Mouse (Mus musculus) frontal cortex, adult 2 months (tissue): ENCODE measurements around the gene Spns3. TPM values are rescaled to one million over a fixed set of nuclear protein-coding genes. Genes with fewer than 3 reads are reported as not detected.

Experiments used
- DNase-seq, 2 experiments: peaks; one replicate each; pipeline ENCODE4 v3.0.0; 2022; ENCODE audit warnings: low spot score in 1 of 2; ENCODE audit errors: extremely low spot score in 1 of 2
- polyA plus RNA-seq: library from polyadenylated mRNA; depleted of rRNA; stranded (reverse); fragments of >200 nt; gene quantifications from 2 replicates; pipeline ENCODE4 v1.2.3, GENCODE M21; 2012

Spns3 gene
- polyA plus RNA-seq, 1 experiment: 0.54 TPM

GRCm38 (mm10) chr11:72521598-72522541 lies 28.4 kb downstream of the Spns3 start:
- no peak for DNase-seq

GRCm38 (mm10) chr11:72519895-72520294 lies 30.4 kb downstream of the Spns3 start:
- no peak for DNase-seq

- DNase-seq: no peak
Observed at GRCm38 (mm10) chr11:72519189-72519588, 31.1 kb downstream of the Spns3 start.

DNA sequence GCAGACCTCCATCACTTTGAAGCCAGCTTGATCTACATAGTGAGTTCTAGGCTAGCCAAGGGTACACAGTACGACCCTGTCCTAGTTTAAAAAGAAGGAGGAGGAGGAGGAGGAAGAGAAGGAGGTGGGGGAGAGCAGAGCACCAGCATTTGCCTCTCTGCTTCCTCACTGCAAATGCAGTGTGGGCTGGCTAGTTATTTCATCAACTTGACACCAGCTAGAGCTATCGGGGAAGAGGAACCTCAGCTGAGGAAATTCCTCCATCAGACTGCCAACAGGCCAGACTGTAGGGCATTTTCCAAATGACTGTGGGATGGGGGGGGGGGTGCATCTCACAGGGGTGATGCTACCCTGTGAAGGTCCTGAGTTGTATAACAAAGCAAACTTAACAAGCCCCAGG lies 31.9 kb downstream of the Spns3 start:
- no peak for DNase-seq

DNA sequence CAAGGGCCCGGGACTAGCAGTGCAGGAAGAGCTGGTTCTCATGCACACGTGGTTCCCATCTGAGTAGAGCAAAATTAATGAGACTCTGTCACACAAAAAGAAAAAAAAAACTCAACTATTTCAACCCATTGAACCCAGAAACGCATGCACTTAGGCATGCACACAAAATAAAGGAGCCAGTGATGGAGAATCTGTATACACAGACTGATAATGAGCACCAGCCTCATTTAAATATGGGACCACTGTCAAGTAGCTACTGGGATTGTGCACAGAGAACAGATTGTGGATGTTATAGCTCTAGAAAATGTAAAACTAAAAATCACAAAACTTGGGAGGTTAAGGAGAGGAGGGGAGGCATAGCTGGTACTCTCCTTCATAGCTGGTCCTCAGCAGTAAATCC lies 35.3 kb downstream of the Spns3 start:
- no peak for DNase-seq

DNA sequence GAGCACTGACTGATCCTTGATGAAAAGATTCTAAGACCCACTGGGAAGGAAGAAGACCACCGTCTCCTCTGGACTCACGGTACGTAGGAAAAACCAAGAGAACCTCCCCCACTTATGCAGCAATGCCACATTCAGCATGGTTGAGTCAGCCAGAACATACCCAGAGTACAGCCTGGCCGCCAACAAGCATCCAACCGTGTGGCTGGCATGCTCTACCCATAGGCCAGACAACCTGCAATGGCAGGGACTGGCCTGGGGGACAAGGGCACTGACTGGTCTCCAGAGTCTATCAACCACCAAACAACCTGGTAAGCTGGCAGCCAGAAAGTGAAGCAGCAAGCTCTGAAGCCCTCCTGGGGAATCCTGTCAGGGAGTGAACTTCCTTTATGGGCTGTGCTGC lies 41.7 kb downstream of the Spns3 start:
- no peak for DNase-seq

DNA sequence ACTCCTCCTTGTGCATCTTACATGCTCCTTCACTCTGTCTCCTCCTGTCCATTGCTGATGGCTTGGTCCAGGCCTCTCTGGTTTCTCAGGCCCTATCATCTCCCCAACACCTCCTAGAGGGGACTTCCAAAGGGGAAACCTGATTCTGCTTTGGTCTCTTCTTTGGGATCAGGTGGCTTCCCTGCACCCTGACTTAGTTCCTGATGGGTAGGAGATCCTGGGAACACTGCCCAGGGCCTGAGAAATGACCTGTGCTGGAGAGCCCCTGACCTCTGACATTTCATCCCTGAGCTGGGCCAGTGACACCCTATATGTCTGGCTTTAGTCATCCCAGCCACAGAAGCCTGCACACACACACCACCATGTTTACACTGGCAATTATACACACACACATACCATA lies 42.7 kb downstream of the Spns3 start:
- DNase-seq: no peak

DNA sequence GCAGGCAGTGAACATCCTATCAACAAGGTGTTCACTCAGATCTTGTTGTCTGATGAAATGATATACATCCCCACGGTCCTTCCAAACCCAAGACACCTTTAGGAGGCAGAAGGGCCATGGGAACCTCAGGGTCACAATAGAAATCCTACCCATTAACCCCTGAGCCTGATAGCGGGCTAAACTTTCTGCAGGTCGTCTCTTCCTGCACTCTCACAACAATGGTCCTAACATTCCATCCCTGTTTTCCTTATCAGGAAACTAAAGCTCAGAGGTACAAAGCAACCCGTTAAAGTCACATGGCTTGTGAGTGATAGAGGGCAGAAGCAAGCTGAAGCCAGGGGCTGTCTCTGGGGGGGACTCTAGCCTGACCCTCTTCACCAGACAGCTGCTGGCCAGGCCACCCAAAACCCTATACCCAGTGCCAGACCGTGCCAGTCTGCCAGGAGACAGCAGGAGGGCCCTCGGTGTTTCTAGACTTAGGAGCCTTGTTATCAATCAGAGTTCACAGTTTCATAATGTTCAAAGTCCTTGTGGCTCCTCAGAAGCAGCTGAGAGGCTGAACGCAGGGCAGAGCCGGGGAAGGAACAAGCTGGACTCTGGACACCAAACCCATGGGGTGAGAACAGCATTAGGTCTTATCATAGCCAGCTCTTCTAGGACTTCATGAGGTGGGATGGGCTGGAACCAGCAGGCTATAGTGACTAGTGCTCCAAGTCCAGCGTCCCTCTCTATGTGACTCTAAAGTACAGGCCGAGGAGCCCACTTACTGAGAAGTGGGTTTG lies 46.1 kb downstream of the Spns3 start:
- no peak for DNase-seq

- DNase-seq: no peak
Observed at GRCm38 (mm10) chr11:72503501-72503921, 46.8 kb downstream of the Spns3 start.

GRCm38 (mm10) chr11:72502236-72502635 lies 48.1 kb downstream of the Spns3 start:
- peak in 1 of 2 experiments; percentile 55 for DNase-seq

- DNase-seq: no peak
Observed at GRCm38 (mm10) chr11:72501426-72502002, 48.8 kb downstream of the Spns3 start.

- DNase-seq: no peak
Observed at GRCm38 (mm10) chr11:72500139-72500538, 50.2 kb downstream of the Spns3 start.

- DNase-seq: no peak
Observed at GRCm38 (mm10) chr11:72497367-72497766, 52.9 kb downstream of the Spns3 start.

DNA sequence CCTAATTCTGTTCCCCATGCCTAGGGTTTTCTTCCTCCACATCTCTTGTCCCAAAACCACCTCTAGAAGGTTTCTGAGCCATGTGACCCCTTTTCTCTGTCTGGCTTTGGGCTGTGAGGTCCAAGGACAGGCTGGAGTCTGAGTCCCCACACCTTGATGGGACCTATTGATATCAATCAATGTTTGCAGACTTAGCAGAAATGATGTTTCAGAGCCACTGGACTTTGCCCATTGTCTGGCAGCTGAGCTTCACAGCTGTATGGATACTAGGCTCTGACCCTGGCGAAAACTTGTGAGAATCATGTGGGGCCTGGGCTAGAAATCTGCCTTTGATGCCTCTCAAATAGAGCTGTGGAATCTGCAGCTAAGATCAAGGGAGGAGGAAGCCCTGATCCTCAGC lies 53.5 kb downstream of the Spns3 start:
- no peak for DNase-seq

DNA sequence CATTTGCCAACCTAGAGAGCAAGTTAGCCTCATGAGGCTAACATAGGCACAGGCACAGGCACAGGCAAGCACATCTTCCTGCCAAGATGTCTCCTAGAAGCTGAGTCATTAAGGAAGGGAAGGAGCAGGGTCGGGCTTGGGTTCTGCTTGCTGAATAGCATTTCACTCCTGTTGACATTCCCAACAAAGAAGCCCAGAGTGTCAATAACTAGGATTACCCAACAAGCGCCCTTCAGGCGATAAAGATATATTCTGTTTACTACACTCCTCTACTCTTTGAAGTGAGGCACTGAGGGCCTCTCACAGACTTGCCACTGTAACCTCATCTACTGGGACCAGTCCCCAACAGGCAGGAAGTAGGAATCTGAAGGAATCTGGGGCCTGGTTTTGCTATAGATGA lies 54.2 kb downstream of the Spns3 start:
- no peak for DNase-seq

DNA sequence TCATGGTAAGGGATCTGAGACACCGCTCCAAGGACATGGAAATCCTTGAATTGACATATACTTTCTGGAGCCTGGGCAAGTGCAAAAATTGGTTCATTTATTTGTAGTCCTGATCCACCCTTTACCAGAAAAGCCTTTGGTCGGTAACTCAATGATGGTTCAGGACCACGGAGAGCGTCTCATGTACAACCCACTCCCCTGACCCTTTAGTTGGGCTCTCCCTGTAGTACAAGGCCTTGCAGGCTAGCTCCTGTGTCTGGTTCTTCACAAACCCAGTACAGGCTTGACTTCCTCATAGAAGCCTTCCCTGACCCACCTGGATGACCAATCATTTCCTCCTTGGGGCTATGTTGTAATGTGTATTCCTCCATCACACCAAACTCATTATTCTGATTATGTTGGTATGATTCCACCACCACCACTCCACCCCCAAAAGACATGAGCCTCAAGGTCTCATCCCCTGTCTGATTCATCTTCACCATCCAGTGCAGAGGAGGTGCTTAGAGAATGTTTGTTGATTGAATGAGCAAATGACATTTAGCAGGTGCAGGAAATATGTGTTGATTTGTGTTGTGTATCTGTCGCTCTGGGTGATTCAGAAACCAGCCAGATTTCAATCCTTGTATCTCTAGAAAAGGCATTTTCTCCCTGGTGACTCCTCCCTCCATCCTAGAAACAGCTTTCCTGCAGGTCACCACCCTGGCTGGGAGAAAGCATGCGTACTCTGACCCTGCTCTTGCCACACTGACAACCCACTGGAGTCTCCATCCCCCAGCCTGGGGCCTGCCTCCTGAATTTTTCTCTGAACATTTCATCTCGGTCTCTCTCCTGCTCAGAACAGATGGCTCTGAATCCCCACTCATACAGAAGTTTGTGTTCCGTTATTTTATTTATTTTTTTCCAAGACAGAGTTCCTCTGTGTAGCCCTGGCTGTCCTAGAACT lies 56.0 kb downstream of the Spns3 start:
- DNase-seq: no peak

DNA sequence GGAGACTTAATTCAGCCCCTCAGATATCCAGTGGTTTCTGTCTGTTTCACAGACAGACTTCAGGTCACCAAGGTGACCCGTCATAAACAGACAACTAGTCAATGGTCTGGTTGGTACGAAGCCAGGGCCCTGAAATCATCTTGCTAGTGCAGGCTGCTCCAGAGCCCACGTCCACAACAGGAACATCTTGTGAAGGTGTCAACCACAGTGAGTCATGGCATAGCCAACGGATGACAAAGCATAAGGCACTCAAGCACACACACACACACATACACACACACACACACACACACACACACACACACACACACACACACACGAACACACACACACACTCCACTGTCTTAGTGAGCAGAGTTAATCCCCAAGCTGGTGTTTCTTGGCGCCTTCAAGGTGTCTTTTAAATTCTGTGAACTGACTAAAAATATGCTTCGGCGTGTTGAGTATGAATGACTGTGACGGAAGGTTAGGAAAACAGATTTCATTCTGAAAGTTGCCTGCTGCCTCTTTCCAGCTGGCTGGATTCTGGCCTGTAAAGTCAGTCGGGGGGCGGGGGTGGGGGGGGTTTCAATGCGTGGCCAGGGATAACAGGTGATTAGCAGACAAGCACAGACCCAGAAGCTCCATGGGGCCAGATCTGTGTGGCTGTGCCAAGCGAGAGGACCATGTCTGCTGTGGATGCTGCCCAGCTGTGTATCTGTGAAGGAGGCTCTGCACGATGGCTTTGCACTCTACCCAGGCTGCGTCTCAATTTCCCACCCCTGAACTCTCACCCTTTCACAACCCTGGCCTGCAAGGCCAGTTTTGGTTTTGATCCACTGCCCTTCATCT lies 59.0 kb downstream of the Spns3 start:
- DNase-seq: peak; percentile 41 to 73

- DNase-seq: peak; percentile 82 to 94
Observed at GRCm38 (mm10) chr11:72489881-72490301, 60.4 kb downstream of the Spns3 start, which contains the start of gene Spns2. Gene Spns2, minus strand, starts transcription at chr11:72489904.

DNA sequence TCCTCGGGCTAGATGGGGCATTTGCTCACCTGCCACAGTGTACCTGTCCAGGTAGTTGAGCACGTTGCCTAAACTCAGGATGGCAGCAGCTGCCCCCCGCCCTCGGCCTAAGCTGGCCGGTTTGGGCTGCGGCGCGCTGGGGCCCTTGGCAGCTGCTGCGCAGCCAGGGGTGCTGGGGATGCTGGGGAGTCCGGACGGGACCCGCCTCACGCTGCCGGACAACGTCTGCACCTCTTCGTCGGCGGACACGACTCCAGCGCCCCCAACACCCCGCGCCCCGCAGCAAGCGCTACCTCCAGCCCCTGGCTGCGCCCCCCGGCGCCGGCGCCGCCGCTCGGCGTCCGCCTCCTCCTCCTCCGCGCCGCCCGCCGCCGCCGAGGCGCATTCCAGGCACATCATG lies 60.9 kb downstream of the Spns3 start:
- no peak for DNase-seq
